Mouse (Mus musculus): ENCODE data around the gene Tradd. TPM values are rescaled to one million over a fixed set of nuclear protein-coding genes. Genes with fewer than 3 reads are reported as not detected.
A peak's percentile ranks its signal among the peaks of the same experiment; 100 is the strongest.

The Tradd gene
- polyA plus RNA-seq, 1 experiment from 2014 or later = 26.2 TPM

DNA sequence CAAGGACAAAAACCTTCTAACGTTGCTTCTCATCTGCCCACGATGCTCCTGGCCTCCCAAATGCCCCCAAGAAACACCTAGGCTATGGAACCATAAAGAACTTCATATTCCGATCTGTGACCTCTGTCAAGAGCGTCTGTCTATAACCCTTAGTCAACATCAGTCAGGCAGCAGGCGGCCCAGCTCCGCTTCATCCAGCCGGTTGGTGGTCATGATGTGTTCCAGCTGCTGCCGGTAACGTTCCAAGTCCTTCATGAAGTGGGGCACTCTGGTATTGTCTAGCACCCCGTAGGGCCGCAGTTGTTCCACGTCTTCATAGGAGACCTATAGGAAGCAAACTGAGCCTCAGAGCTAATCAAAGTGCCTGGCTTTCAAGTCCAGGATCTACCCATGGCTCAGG lies 17.4 kb upstream of the Tradd start:
- H3K9me3 ChIP-seq (ENCODE audit: control insufficient read depth, low read length) = no peaks in the 10 kb centered on the region
- no peak for ATAC-seq (replicated peaks; ENCODE audit: low FRiP score, low TSS enrichment, low read depth)
- H3K4me2 ChIP-seq (ENCODE audit: low read length) = no peak overlapping the region
- H3K4me1 ChIP-seq (replicated peaks; ENCODE audit: control insufficient read depth, insufficient read depth, low read length) = no peaks in the 10 kb centered on the region
- WGBS = 84% methylated on average over 12 of the region's 12 CpGs
- H3K36me3 ChIP-seq (ENCODE audit: control insufficient read depth, insufficient read depth, low read length) = peaks cover 20% of the 10 kb centered on the region
- no peak overlapping the region for H3K4me3 ChIP-seq (ENCODE audit: low read depth, low read length)
- no peak overlapping the region for H3K9ac ChIP-seq (ENCODE audit: low read length)
- H3K27me3 ChIP-seq (replicated peaks; ENCODE audit: control insufficient read depth, insufficient read depth, low read length) = peaks cover 35% of the 10 kb centered on the region
- no peak overlapping the region for H3K27ac ChIP-seq (ENCODE audit: low read depth)
- no peak for DNase-seq (ENCODE audit: low spot score)

GRCm38 (mm10) chr8:105280567-105280966 lies 16.2 kb upstream of the Tradd start:
- ATAC-seq (replicated peaks; ENCODE audit: low FRiP score, low TSS enrichment, low read depth) (no peak), DNase-seq (ENCODE audit: low spot score) (no peak)
- no peak overlapping the region for H3K4me3 ChIP-seq (ENCODE audit: low read depth, low read length)
- H3K9me3 ChIP-seq (ENCODE audit: control insufficient read depth, low read length) = no peaks in the 10 kb centered on the region
- 81% methylated on average over 3 of the region's 3 CpGs for WGBS
- H3K4me2 ChIP-seq (ENCODE audit: low read length) = no peak overlapping the region
- peaks cover 20% of the 10 kb centered on the region for H3K36me3 ChIP-seq (ENCODE audit: control insufficient read depth, insufficient read depth, low read length)
- no peak overlapping the region for H3K27ac ChIP-seq (ENCODE audit: low read depth)
- no peak overlapping the region for H3K9ac ChIP-seq (ENCODE audit: low read length)
- H3K27me3 ChIP-seq (replicated peaks; ENCODE audit: control insufficient read depth, insufficient read depth, low read length) = peaks cover 47% of the 10 kb centered on the region
- peaks cover 3% of the 10 kb centered on the region; the same call in 1 of the 2 replicates for H3K4me1 ChIP-seq (replicated peaks; ENCODE audit: control insufficient read depth, insufficient read depth, low read length)

- peaks cover 64% of the 10 kb centered on the region for H3K27me3 ChIP-seq (replicated peaks; ENCODE audit: control insufficient read depth, insufficient read depth, low read length)
These were observed 14.5 kb upstream of the Tradd start for GRCm38 (mm10) chr8:105278911-105279334.

GRCm38 (mm10) chr8:105276292-105277120 lies 12.1 kb upstream of the Tradd start:
- DNase-seq (ENCODE audit: low spot score) = peak; percentile 75
- H3K4me3 ChIP-seq (ENCODE audit: low read depth, low read length) = peak overlapping the region; percentile 34
- H3K4me2 ChIP-seq (ENCODE audit: low read length) = peak overlapping the region; percentile 71
- no peaks in the 10 kb centered on the region for H3K9me3 ChIP-seq (ENCODE audit: control insufficient read depth, low read length)
- H3K36me3 ChIP-seq (ENCODE audit: control insufficient read depth, insufficient read depth, low read length) = 0 out of 2 replicates have a peak, but pooled peaks cover 3% of the 10 kb centered on the region
- ATAC-seq (replicated peaks; ENCODE audit: low FRiP score, low TSS enrichment, low read depth) = peak; percentile 45; the same call in 1 of the 2 replicates
- H3K4me1 ChIP-seq (replicated peaks; ENCODE audit: control insufficient read depth, insufficient read depth, low read length) = peaks cover 3% of the 10 kb centered on the region; the same call in 1 of the 2 replicates
- WGBS = 3% methylated on average over 30 of the region's 30 CpGs
- H3K27me3 ChIP-seq (replicated peaks; ENCODE audit: control insufficient read depth, insufficient read depth, low read length) = peaks cover 88% of the 10 kb centered on the region
- 0 out of 2 replicates have a peak overlapping the region, but pooled peaks have one; percentile 18 for H3K9ac ChIP-seq (ENCODE audit: low read length)
- no peak overlapping the region for H3K27ac ChIP-seq (ENCODE audit: low read depth)

More at GRCm38 (mm10) chr8:105278911-105279334, 14.5 kb upstream of the Tradd start:
- Histone ChIP-seq H3K9ac (ENCODE audit: low read length) (no peak overlapping the region; the same call in 1 of the 2 replicates), H3K9me3 (ENCODE audit: control insufficient read depth, low read length) (no peaks in the 10 kb centered on the region), H3K4me2 (ENCODE audit: low read length) (peak overlapping the region; percentile 36; the same call in 1 of the 2 replicates), H3K36me3 (ENCODE audit: control insufficient read depth, insufficient read depth, low read length) (peaks cover 15% of the 10 kb centered on the region; the same call in 1 of the 2 replicates), H3K4me1 (replicated peaks; ENCODE audit: control insufficient read depth, insufficient read depth, low read length) (peaks cover 3% of the 10 kb centered on the region; the same call in 1 of the 2 replicates), H3K27ac (ENCODE audit: low read depth) (no peak overlapping the region), H3K4me3 (ENCODE audit: low read depth, low read length) (peak overlapping the region; percentile 19)
- peak; percentile 34; the same call in 1 of the 2 replicates for ATAC-seq (replicated peaks; ENCODE audit: low FRiP score, low TSS enrichment, low read depth)
- WGBS = 4% methylated on average over 28 of the region's 28 CpGs
- DNase-seq (ENCODE audit: low spot score) = no peak

DNA sequence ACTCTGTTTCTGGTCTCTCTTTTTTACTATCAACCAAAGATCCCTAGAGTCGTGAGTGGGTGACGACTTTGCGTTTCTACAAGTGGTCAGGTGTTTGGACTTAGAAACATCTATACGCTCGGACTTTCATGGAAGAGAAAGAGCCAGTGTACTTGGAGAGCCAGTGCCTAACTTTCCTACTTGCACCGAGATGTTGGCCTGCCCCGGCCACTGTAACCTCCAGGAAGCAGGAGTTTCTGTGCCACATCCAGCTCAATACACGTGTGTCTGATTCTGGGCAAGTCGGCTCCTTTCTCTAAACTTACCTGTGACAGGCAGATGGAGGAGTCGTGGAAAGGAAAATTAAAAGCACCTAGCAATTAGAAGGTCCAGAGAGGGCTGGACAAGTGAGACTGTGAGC lies 11.4 kb upstream of the Tradd start, which contains the start of gene Nol3:
Nol3 (plus strand) TSS at position 301 of the 400 bp plus-strand sequence.
- DNase-seq (ENCODE audit: low spot score) = no peak
- H3K36me3 ChIP-seq (ENCODE audit: control insufficient read depth, insufficient read depth, low read length) = no peaks in the 10 kb centered on the region
- peak within 1 kb of the TSS; percentile 71 for H3K4me2 ChIP-seq (ENCODE audit: low read length)
- no peak within 1 kb of the TSS for H3K27ac ChIP-seq (ENCODE audit: low read depth)
- peak within 1 kb of the TSS; percentile 34 for H3K4me3 ChIP-seq (ENCODE audit: low read depth, low read length)
- 0 out of 2 replicates have a peak within 1 kb of the TSS, but pooled peaks have one; percentile 18 for H3K9ac ChIP-seq (ENCODE audit: low read length)
- H3K9me3 ChIP-seq (ENCODE audit: control insufficient read depth, low read length) = no peaks in the 10 kb centered on the region
- ATAC-seq (replicated peaks; ENCODE audit: low FRiP score, low TSS enrichment, low read depth) = no peak
- 9% methylated on average over 10 of the region's 10 CpGs for WGBS
- peaks cover 94% of the 10 kb centered on the region for H3K27me3 ChIP-seq (replicated peaks; ENCODE audit: control insufficient read depth, insufficient read depth, low read length)
- H3K4me1 ChIP-seq (replicated peaks; ENCODE audit: control insufficient read depth, insufficient read depth, low read length) = peaks cover 4% of the 10 kb centered on the region

DNA sequence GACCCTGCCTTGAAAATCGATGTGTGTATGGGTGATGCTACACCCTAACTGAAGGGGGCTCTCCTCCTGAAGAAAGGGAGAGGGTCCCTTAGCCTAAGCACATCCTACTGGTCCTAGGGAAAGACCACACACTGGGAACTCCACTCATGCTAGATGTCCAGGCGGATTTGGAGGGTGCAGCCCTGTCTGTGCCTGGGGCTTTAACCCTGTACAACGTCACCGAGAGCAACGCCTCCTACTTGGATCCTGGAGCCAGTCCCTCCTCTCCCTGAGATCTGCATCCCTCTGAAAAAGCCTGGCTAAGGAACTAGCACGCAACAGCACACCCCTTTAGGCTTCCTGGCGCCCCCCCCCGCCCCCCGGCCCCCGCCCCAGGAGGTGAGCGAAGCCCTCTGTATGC lies 11.0 kb upstream of the Tradd start:
- DNase-seq (ENCODE audit: low spot score) = no peak
- peaks cover 9% of the 10 kb centered on the region for H3K4me1 ChIP-seq (replicated peaks; ENCODE audit: control insufficient read depth, insufficient read depth, low read length)
- peak overlapping the region; percentile 71 for H3K4me2 ChIP-seq (ENCODE audit: low read length)
- no peaks in the 10 kb centered on the region for H3K36me3 ChIP-seq (ENCODE audit: control insufficient read depth, insufficient read depth, low read length)
- H3K27me3 ChIP-seq (replicated peaks; ENCODE audit: control insufficient read depth, insufficient read depth, low read length) = peaks cover 99% of the 10 kb centered on the region
- H3K9me3 ChIP-seq (ENCODE audit: control insufficient read depth, low read length) = no peaks in the 10 kb centered on the region
- ATAC-seq (replicated peaks; ENCODE audit: low FRiP score, low TSS enrichment, low read depth) = no peak
- H3K9ac ChIP-seq (ENCODE audit: low read length) = no peak overlapping the region
- H3K27ac ChIP-seq (ENCODE audit: low read depth) = no peak overlapping the region
- WGBS = 10% methylated on average over 11 of the region's 11 CpGs
- no peak overlapping the region for H3K4me3 ChIP-seq (ENCODE audit: low read depth, low read length)

- Histone ChIP-seq H3K9me3 (ENCODE audit: control insufficient read depth, low read length) (no peaks in the 10 kb centered on the region), H3K4me2 (ENCODE audit: low read length) (no peak overlapping the region), H3K27me3 (replicated peaks; ENCODE audit: control insufficient read depth, insufficient read depth, low read length) (peaks cover 98% of the 10 kb centered on the region), H3K4me3 (ENCODE audit: low read depth, low read length) (peak overlapping the region; percentile 10; the same call in 1 of the 2 replicates), H3K27ac (ENCODE audit: low read depth) (no peak overlapping the region), H3K9ac (ENCODE audit: low read length) (no peak overlapping the region), H3K36me3 (ENCODE audit: control insufficient read depth, insufficient read depth, low read length) (no peaks in the 10 kb centered on the region), H3K4me1 (replicated peaks; ENCODE audit: control insufficient read depth, insufficient read depth, low read length) (peaks cover 25% of the 10 kb centered on the region)
- no peak for ATAC-seq (replicated peaks; ENCODE audit: low FRiP score, low TSS enrichment, low read depth)
- DNase-seq (ENCODE audit: low spot score) = no peak
- WGBS = 3% methylated on average over 11 of the region's 11 CpGs
These were observed 6.4 kb upstream of the Tradd start for GRCm38 (mm10) chr8:105270916-105271186.

DNA sequence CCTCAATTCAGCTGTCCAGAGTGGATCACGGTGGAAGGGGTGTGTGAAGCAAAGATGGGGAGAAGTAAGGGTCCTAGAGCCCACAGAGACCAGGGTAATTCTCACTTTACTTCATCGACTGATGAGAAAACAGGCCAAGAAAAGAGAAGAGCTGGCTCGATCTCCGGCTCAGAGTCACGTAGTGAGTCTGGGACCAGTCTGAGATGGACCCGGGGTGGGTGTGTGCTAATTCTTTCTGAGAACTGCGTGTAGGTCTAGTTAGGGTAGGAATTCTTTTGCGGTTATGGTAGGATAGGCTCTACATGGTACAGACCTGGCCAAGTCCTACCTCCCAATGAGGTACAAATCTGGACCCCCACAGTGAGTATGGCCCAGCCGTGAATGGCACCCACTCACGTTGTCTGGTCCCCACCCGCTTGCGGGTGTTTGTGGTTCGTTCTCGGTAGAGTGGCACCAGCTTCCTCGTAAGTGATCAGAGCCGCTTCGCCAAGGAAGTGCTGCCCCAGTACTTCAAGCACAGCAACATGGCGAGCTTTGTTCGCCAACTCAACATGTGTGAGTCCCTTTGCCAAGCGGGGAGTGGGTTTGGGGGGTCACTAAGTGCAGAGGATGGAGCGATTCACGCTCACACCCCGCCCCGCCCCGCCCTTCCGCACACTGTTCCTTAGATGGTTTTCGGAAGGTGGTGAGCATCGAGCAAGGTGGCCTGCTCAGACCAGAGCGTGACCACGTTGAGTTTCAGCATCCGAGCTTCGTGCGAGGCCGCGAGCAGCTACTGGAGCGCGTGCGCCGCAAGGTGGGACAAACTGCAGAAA lies 5.9 kb upstream of the Tradd start:
- Histone ChIP-seq H3K4me1 (replicated peaks; ENCODE audit: control insufficient read depth, insufficient read depth, low read length) (peaks cover 22% of the 10 kb centered on the region), H3K27ac (ENCODE audit: low read depth) (no peak overlapping the region), H3K9me3 (ENCODE audit: control insufficient read depth, low read length) (no peaks in the 10 kb centered on the region), H3K4me2 (ENCODE audit: low read length) (peak overlapping the region; percentile 82), H3K9ac (ENCODE audit: low read length) (no peak overlapping the region), H3K36me3 (ENCODE audit: control insufficient read depth, insufficient read depth, low read length) (no peaks in the 10 kb centered on the region), H3K4me3 (ENCODE audit: low read depth, low read length) (peak overlapping the region; percentile 41), H3K27me3 (replicated peaks; ENCODE audit: control insufficient read depth, insufficient read depth, low read length) (peaks cover 93% of the 10 kb centered on the region)
- ATAC-seq (replicated peaks; ENCODE audit: low FRiP score, low TSS enrichment, low read depth) (no peak), DNase-seq (ENCODE audit: low spot score) (peak; percentile 74)
- 4% methylated on average over 39 of the region's 39 CpGs for WGBS
